Mouse (Mus musculus) neutrophil, adult 65 days (primary cell): ENCODE results near the gene Npl. TPM values are rescaled to one million over a fixed set of nuclear protein-coding genes. Genes with fewer than 3 reads are reported as not detected.

ENCODE experiments used
- total RNA-seq: library from RNA; stranded (reverse); gene quantifications from 2 replicates; pipeline ENCODE4 v1.2.4, GENCODE M21; 2023

Gene Npl
- total RNA-seq: 1.9 and 2.2 TPM in 2 replicates

GRCm38 (mm10) chr1:153549536-153550199 is at the start of gene Npl:
Npl (minus strand) TSS chr1:153550045.

GRCm38 (mm10) chr1:153487500-153487879 is 62.4 kb downstream of the Npl start, which contains the start of gene Dhx9:
Dhx9 (minus strand) TSS chr1:153487660.

Other genes with a start within 250 kb of the Npl start
- 0.95 and 1.1 TPM in 2 replicates for gene Lamc1, start 217.3 kb downstream of the Npl start, total RNA-seq
- 0.43 and 0.44 TPM in 2 replicates for gene Shcbp1l, start 124.9 kb downstream of the Npl start, total RNA-seq
- gene Dhx9, start 62.4 kb downstream of the Npl start, total RNA-seq: 93.1 and 114 TPM in 2 replicates
- not detected in 2 replicates for gene Rgs8, start 103.0 kb upstream of the Npl start, total RNA-seq
- gene Rgs16, start 190.3 kb upstream of the Npl start, total RNA-seq: 0.25 and 2.3 TPM in 2 replicates
- gene Rnasel, start 199.4 kb upstream of the Npl start, total RNA-seq: 108 and 130 TPM in 2 replicates